Mouse (Mus musculus): ENCODE data around the gene Dok5. TPM values are rescaled to one million over a fixed set of nuclear protein-coding genes. Genes with fewer than 3 reads are reported as not detected.

Gene Dok5
- polyA plus RNA-seq, 1 experiment from 2014 or later = 76.7 TPM

DNA sequence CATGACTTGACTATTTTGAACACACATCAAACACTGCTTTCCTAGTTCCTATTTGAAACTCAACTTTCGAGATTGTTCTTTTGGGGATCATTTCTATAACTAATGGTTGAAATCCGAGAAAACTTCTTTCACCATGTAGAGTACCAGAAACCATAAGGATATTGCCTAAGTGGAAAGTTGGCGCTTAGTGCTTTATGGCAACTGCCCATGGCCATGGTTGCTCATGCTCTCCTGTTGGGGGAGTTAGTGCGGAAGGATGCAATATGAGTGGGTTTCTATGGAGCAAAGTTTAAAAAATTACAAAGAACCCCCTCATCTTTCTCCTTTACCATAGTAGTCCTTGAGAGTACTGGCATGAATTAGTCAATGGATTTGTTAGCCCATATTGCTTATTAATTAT, 192.5 kb downstream of the Dok5 start:
- Histone ChIP-seq H3K27ac (replicated peaks) (no peak overlapping the region), H3K9ac (replicated peaks) (no peak overlapping the region), H3K4me2 (replicated peaks) (no peak overlapping the region), H3K36me3 (no peaks in the 10 kb centered on the region), H3K27me3 (no peaks in the 10 kb centered on the region), H3K9me3 (no peaks in the 10 kb centered on the region), H3K4me1 (peaks cover 11% of the 10 kb centered on the region), H3K4me3 (no peak overlapping the region)
- ATAC-seq (replicated peaks) = no peak
- 96% methylated on average over 4 of the region's 4 CpGs for WGBS

DNA sequence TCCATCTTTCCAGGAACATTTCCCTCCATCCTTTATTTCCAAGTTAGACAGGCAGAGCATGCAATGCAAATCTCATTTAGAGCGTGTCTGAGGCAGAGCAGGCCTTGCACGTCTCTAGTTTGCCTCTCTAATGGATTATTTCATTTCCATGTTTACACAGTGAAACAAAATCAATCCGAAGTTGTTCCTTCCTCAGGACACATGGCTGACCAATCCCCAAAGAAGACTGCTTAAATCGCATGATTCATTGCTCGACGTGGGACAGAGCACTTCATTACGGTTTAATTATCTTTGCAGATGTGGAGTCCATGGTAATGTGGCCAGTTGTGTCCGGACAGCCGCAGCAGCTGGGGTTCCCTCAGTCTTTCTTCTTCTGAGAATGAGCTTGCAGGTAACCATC, 194.6 kb downstream of the Dok5 start:
- no peak overlapping the region for H3K4me2 ChIP-seq (replicated peaks)
- no peak overlapping the region for H3K27ac ChIP-seq (replicated peaks)
- no peak overlapping the region for H3K4me3 ChIP-seq
- H3K9me3 ChIP-seq = no peaks in the 10 kb centered on the region
- no peaks in the 10 kb centered on the region for H3K27me3 ChIP-seq
- peaks cover 11% of the 10 kb centered on the region for H3K4me1 ChIP-seq
- WGBS = 90% methylated on average over 9 of the region's 9 CpGs
- H3K36me3 ChIP-seq = no peaks in the 10 kb centered on the region
- no peak overlapping the region for H3K9ac ChIP-seq (replicated peaks)
- no peak for ATAC-seq (replicated peaks)

Other genes starting within 250 kb of the Dok5 start
- 124 and 126 TPM in 2 replicates for gene Pfdn4, start 235.4 kb upstream of the Dok5 start, polyA plus RNA-seq (2015; fragmentation: Nextera tagmentation; extraction: Ambion mirVana)
- gene Cyp24a1, start 234.7 kb upstream of the Dok5 start, polyA plus RNA-seq (2015; fragmentation: Nextera tagmentation; extraction: Ambion mirVana) = 0.05 and 0.10 TPM in 2 replicates
- not detected in 2 replicates for gene 4930470P17Rik, start 129.8 kb upstream of the Dok5 start, polyA plus RNA-seq (2015; fragmentation: Nextera tagmentation; extraction: Ambion mirVana)

All from forebrain, embryonic 15.5 days (tissue).